ENCODE assay signal across 25 mouse cellular contexts in genomic region chr9:115966116-115966515, GRCm38 (mm10). TPM values are rescaled to one million over a fixed set of nuclear protein-coding genes. Genes with fewer than 3 reads are reported as not detected.
A peak's percentile ranks its signal among the peaks of the same experiment; 100 is the strongest.
DNase-seq lines count a peak whose midpoint lies in the region; ATAC-seq lines count a peak whose summit lies in the region.
"Had no signal": no experiment of that assay in that cellular context is flagged by ENCODE, and none has a peak within 500 bp of the region (broad histone marks: within the 10 kb centered on the region; RNA-seq: fewer than 3 reads in every experiment).

No protein-coding gene starts in this region.

- no peaks in the 10 kb centered on the region for H3K9me3 ChIP-seq in midbrain, embryonic 15.5 days
- H3K9me3 ChIP-seq: embryonic facial prominence, embryonic 12.5 days; embryonic facial prominence, embryonic 15.5 days; heart, embryonic 13.5 days; hindbrain, embryonic 15.5 days had no signal

- H3K27ac ChIP-seq in midbrain, embryonic 15.5 days: no peak overlapping the region
- H3K27ac ChIP-seq: embryonic facial prominence, embryonic 12.5 days; embryonic facial prominence, embryonic 15.5 days; gastrocnemius, adult 2 months; heart, embryonic 13.5 days; hindbrain, embryonic 15.5 days had no signal

- no peak for ATAC-seq in midbrain, embryonic 15.5 days (replicated peaks)
- ATAC-seq: forebrain, embryonic 14.5 days; intestine, postnatal 0 days had no signal

- no peak overlapping the region for H3K4me2 ChIP-seq in midbrain, embryonic 15.5 days
- H3K4me2 ChIP-seq: embryonic facial prominence, embryonic 12.5 days; embryonic facial prominence, embryonic 15.5 days; heart, embryonic 13.5 days; hindbrain, embryonic 15.5 days had no signal

- peak; percentile 81 to 85 for DNase-seq in adrenal gland, adult (ENCODE audit: inconsistent age in 2 of 2, low spot score in 1 of 2)
- DNase-seq in adrenal gland, postnatal 4 days (ENCODE audit: low spot score in 2 of 2): no peak
- DNase-seq in lung, postnatal 10 days: peak; percentile 13
- DNase-seq in lung, postnatal 25 days (ENCODE audit: low spot score): no peak
- DNase-seq in adrenal gland, postnatal 14 days: peak; percentile 24
- DNase-seq in brain, adult 2 months (ENCODE audit: low read depth, low spot score): peak; percentile 56
- no peak for DNase-seq in urinary bladder, postnatal 10 days (ENCODE audit: low spot score)
- DNase-seq: cerebellum, adult 18-20 months; cerebellum, adult 9-10 months; cerebellum, postnatal 14 days; forebrain, postnatal 0 days; gastrocnemius, postnatal 14 days; heart, adult 18-20 months; heart, postnatal 14 days; heart, postnatal 4 days had no signal

- H3K27me3 ChIP-seq in midbrain, embryonic 15.5 days (replicated peaks): no peaks in the 10 kb centered on the region
- H3K27me3 ChIP-seq: embryonic facial prominence, embryonic 12.5 days; embryonic facial prominence, embryonic 15.5 days; heart, embryonic 13.5 days; hindbrain, embryonic 15.5 days; Patski had no signal

- no peak overlapping the region for H3K9ac ChIP-seq in midbrain, embryonic 15.5 days
- H3K9ac ChIP-seq: embryonic facial prominence, embryonic 12.5 days; embryonic facial prominence, embryonic 15.5 days; forebrain, postnatal 0 days; heart, embryonic 13.5 days; hindbrain, embryonic 15.5 days had no signal

- H3K36me3 ChIP-seq in midbrain, embryonic 15.5 days (replicated peaks): no peaks in the 10 kb centered on the region
- H3K36me3 ChIP-seq: embryonic facial prominence, embryonic 12.5 days; embryonic facial prominence, embryonic 15.5 days; heart, embryonic 13.5 days; hindbrain, embryonic 15.5 days had no signal

- 86% methylated on average over 4 of the region's 4 CpGs for WGBS in midbrain, embryonic 15.5 days

- H3K4me3 ChIP-seq in midbrain, embryonic 15.5 days: no peak overlapping the region
- H3K4me3 ChIP-seq: embryonic facial prominence, embryonic 12.5 days; embryonic facial prominence, embryonic 15.5 days; gastrocnemius, adult 2 months; heart, embryonic 13.5 days; hindbrain, embryonic 15.5 days had no signal

- no peaks in the 10 kb centered on the region for H3K4me1 ChIP-seq in midbrain, embryonic 15.5 days
- H3K4me1 ChIP-seq: embryonic facial prominence, embryonic 12.5 days; embryonic facial prominence, embryonic 15.5 days; heart, embryonic 13.5 days; hindbrain, embryonic 15.5 days had no signal

RNA-seq across cellular contexts. Expression of gene Gadl1, which starts 56.9 kb away (rescaled TPM):
- total RNA-seq in adrenal gland, postnatal 4 days (2021): under 1 TPM; 0.45 to 0.82 TPM
- 0.11 TPM in 1 of 2 replicates, not detected in the other for total RNA-seq in adrenal gland, postnatal 14 days (2021)
- polyA plus RNA-seq in midbrain, embryonic 15.5 days (2015; fragmentation: Nextera tagmentation; extraction: Ambion mirVana): 0.18 and 0.49 TPM in 2 replicates
- total RNA-seq: ES-E14; heart, adult 18-20 months had no signal

Comparison
In these comparisons a context has a peak if more than half of its experiments do, and no peak if none do; other contexts are left out.
1. DNase-seq: peak in adrenal gland, adult (2 of 2), lung, postnatal 10 days (single experiment), adrenal gland, postnatal 14 days (single experiment) and brain, adult 2 months (single experiment); none in adrenal gland, postnatal 4 days (0 of 2), lung, postnatal 25 days (single experiment) and urinary bladder, postnatal 10 days (single experiment).